In genomic region chr6:88523451-88523850, GRCm38 (mm10) we compare ENCODE assay signal across 26 mouse cellular contexts. TPM values are rescaled to one million over a fixed set of nuclear protein-coding genes. Genes with fewer than 3 reads are reported as not detected.
DNase-seq lines count a peak whose midpoint lies in the region; ATAC-seq and TF ChIP-seq lines count a peak whose summit lies in the region.
"Had no signal": no experiment of that assay in that cellular context is flagged by ENCODE, and none has a peak within 500 bp of the region (broad histone marks: within the 10 kb centered on the region; RNA-seq: fewer than 3 reads in every experiment).

No protein-coding gene starts in this region.

- 92% methylated on average over 3 of the region's 3 CpGs for WGBS in forebrain, embryonic 11.5 days
- WGBS in forebrain, embryonic 16.5 days, result 92% methylated on average over 3 of the region's 3 CpGs
- 74% methylated on average over 3 of the region's 3 CpGs for WGBS in heart, embryonic 10.5 days

- H3K27ac ChIP-seq in forebrain, embryonic 11.5 days (ENCODE audit: low read depth, low read length), result no peak overlapping the region
- no peak overlapping the region for H3K27ac ChIP-seq in forebrain, embryonic 16.5 days (ENCODE audit: low read length)
- H3K27ac ChIP-seq in heart, embryonic 10.5 days, result no peak overlapping the region
- H3K27ac ChIP-seq in left cerebral cortex, adult 2 months, result peak overlapping the region; percentile 45
- H3K27ac ChIP-seq: embryonic facial prominence, embryonic 13.5 days; embryonic facial prominence, embryonic 15.5 days; forebrain, embryonic 10.5 days; forebrain, embryonic 13.5 days; forebrain, embryonic 15.5 days had no signal

- no peak for ATAC-seq in forebrain, embryonic 11.5 days (replicated peaks; ENCODE audit: low FRiP score)
- ATAC-seq in forebrain, embryonic 16.5 days, result no peak
- ATAC-seq: CD4-positive, CD25-positive, alpha-beta regulatory T cell, adult 4 months; forebrain, embryonic 13.5 days; forebrain, embryonic 15.5 days had no signal

- no peak overlapping the region for H3K4me3 ChIP-seq in forebrain, embryonic 11.5 days (ENCODE audit: low read depth, low read length)
- H3K4me3 ChIP-seq in forebrain, embryonic 16.5 days (replicated peaks; ENCODE audit: low read length), result no peak overlapping the region
- no peak overlapping the region for H3K4me3 ChIP-seq in heart, embryonic 10.5 days
- no peak overlapping the region for H3K4me3 ChIP-seq in left cerebral cortex, adult 2 months
- H3K4me3 ChIP-seq: embryonic facial prominence, embryonic 13.5 days; embryonic facial prominence, embryonic 15.5 days; erythroblast, embryonic 14.5 days; forebrain, embryonic 10.5 days; forebrain, embryonic 13.5 days; forebrain, embryonic 15.5 days had no signal

- intact Hi-C loops in left cerebral cortex, adult 2 months (cut with DNase I), result loop anchor here (5.0 kb wide), 2 partner anchors 54 to 189 kb away; no protein-coding TSS in a partner anchor

- peak; percentile 33 for DNase-seq in forebrain, embryonic 11.5 days (ENCODE audit: low spot score)
- peak; percentile 68 for DNase-seq in heart, embryonic 10.5 days (ENCODE audit: low spot score)
- DNase-seq in heart, adult 9 months (ENCODE audit: low spot score in 2 of 2), result no peak
- no peak for DNase-seq in left cerebral cortex, adult 2 months (ENCODE audit: extremely low spot score in 1 of 2, low spot score in 2 of 2)
- no peak for DNase-seq in left cerebral cortex, adult 11 months (ENCODE audit: low spot score)
- peak; percentile 15 for DNase-seq in testis, postnatal 10 days (ENCODE audit: low spot score)
- no peak for DNase-seq in testis, postnatal 14 days (ENCODE audit: low spot score)
- DNase-seq: adrenal gland, adult 2 months; adrenal gland, postnatal 10 days; adrenal gland, postnatal 25 days; B cell, adult 2 months; cerebellum, adult 11 months; cerebellum, adult 18-20 months; cerebellum, adult 8-10 months; cerebellum, adult 9-11 months; cerebellum, postnatal 14 days; cerebellum, postnatal 36 days; embryo, embryonic 11 days had no signal

- H3K4me1 ChIP-seq in forebrain, embryonic 11.5 days (replicated peaks; ENCODE audit: control insufficient read depth, insufficient read depth, low read length), result 0 out of 2 replicates have a peak, but pooled peaks cover 3% of the 10 kb centered on the region
- peaks cover 6% of the 10 kb centered on the region for H3K4me1 ChIP-seq in forebrain, embryonic 16.5 days (replicated peaks; ENCODE audit: control insufficient read depth, insufficient read depth, low read length)
- H3K4me1 ChIP-seq in heart, embryonic 10.5 days, result peaks cover 10% of the 10 kb centered on the region

- no peaks in the 10 kb centered on the region for H3K9me3 ChIP-seq in forebrain, embryonic 11.5 days (ENCODE audit: control insufficient read depth, low read length)
- H3K9me3 ChIP-seq in forebrain, embryonic 16.5 days (ENCODE audit: control insufficient read depth, low read length), result no peaks in the 10 kb centered on the region
- no peaks in the 10 kb centered on the region for H3K9me3 ChIP-seq in heart, embryonic 10.5 days
- H3K9me3 ChIP-seq: embryonic facial prominence, embryonic 13.5 days; embryonic facial prominence, embryonic 15.5 days; forebrain, embryonic 10.5 days; forebrain, embryonic 13.5 days; forebrain, embryonic 15.5 days had no signal

- no peak overlapping the region for H3K9ac ChIP-seq in forebrain, embryonic 11.5 days (ENCODE audit: low read length)
- no peak overlapping the region for H3K9ac ChIP-seq in forebrain, embryonic 16.5 days (replicated peaks; ENCODE audit: low read depth, low read length)
- H3K9ac ChIP-seq: embryonic facial prominence, embryonic 13.5 days; embryonic facial prominence, embryonic 15.5 days; forebrain, embryonic 13.5 days; forebrain, embryonic 15.5 days had no signal

- H3K36me3 ChIP-seq in forebrain, embryonic 11.5 days (ENCODE audit: control insufficient read depth, insufficient read depth, low read length), result no peaks in the 10 kb centered on the region
- H3K36me3 ChIP-seq in forebrain, embryonic 16.5 days (ENCODE audit: control insufficient read depth, insufficient read depth), result no peaks in the 10 kb centered on the region
- H3K36me3 ChIP-seq in heart, embryonic 10.5 days, result no peaks in the 10 kb centered on the region
- H3K36me3 ChIP-seq: embryonic facial prominence, embryonic 13.5 days; embryonic facial prominence, embryonic 15.5 days; forebrain, embryonic 10.5 days; forebrain, embryonic 15.5 days had no signal

- TF ChIP-seq CTCF in left cerebral cortex, adult 2 months (IDR thresholded peaks at IDR 0.05), result no peak

- no peaks in the 10 kb centered on the region for H3K27me3 ChIP-seq in forebrain, embryonic 11.5 days (ENCODE audit: control insufficient read depth, insufficient read depth, low read length)
- no peaks in the 10 kb centered on the region for H3K27me3 ChIP-seq in forebrain, embryonic 16.5 days (replicated peaks; ENCODE audit: control insufficient read depth, insufficient read depth, low read length)
- H3K27me3 ChIP-seq in heart, embryonic 10.5 days (ENCODE audit: insufficient read depth, poor library complexity, severe bottlenecking), result no peaks in the 10 kb centered on the region
- H3K27me3 ChIP-seq: embryonic facial prominence, embryonic 13.5 days; forebrain, embryonic 13.5 days; forebrain, embryonic 15.5 days had no signal

- H3K4me2 ChIP-seq in forebrain, embryonic 11.5 days (ENCODE audit: low read depth, low read length, severe bottlenecking), result no peak overlapping the region
- no peak overlapping the region for H3K4me2 ChIP-seq in forebrain, embryonic 16.5 days (ENCODE audit: low read length)
- H3K4me2 ChIP-seq: embryonic facial prominence, embryonic 13.5 days; embryonic facial prominence, embryonic 15.5 days; forebrain, embryonic 13.5 days; forebrain, embryonic 15.5 days had no signal

RNA-seq across cellular contexts. Expression of gene Sec61a1, which starts 4.7 kb away (rescaled TPM):
- polyA plus RNA-seq in forebrain, embryonic 11.5 days (2014; fragmentation: Nextera tagmentation; extraction: Ambion mirVana), result 199 and 202 TPM in 2 replicates
- 170 and 178 TPM in 2 replicates for polyA plus RNA-seq in forebrain, embryonic 16.5 days (2015; fragmentation: Nextera tagmentation; extraction: Ambion mirVana)
- 234 and 235 TPM in 2 replicates for polyA plus RNA-seq in heart, embryonic 10.5 days (2016; fragmentation: Nextera tagmentation; extraction: Ambion mirVana)
- total RNA-seq in left cerebral cortex, adult 2 months (2021), result 10 to 100 TPM; 81.4 to 82.0 TPM

RNA-seq across cellular contexts. Expression of gene Ruvbl1, which starts 58.2 kb away (rescaled TPM):
- 166 and 175 TPM in 2 replicates for polyA plus RNA-seq in forebrain, embryonic 11.5 days (2014; fragmentation: Nextera tagmentation; extraction: Ambion mirVana)
- polyA plus RNA-seq in forebrain, embryonic 16.5 days (2015; fragmentation: Nextera tagmentation; extraction: Ambion mirVana), result 133 and 146 TPM in 2 replicates
- polyA plus RNA-seq in heart, embryonic 10.5 days (2016; fragmentation: Nextera tagmentation; extraction: Ambion mirVana), result 115 and 169 TPM in 2 replicates
- 10 to 100 TPM; 38.6 to 39.3 TPM for total RNA-seq in left cerebral cortex, adult 2 months (2021)

Comparison
In these comparisons a context has a peak if more than half of its experiments do, and no peak if none do; other contexts are left out.
1. DNase-seq: peak in forebrain, embryonic 11.5 days (single experiment), heart, embryonic 10.5 days (single experiment) and testis, postnatal 10 days (single experiment); none in heart, adult 9 months (0 of 2), left cerebral cortex, adult 2 months (0 of 2), left cerebral cortex, adult 11 months (single experiment) and testis, postnatal 14 days (single experiment).